Mouse (Mus musculus): Measurements from ENCODE around the gene Ina.

DNA sequence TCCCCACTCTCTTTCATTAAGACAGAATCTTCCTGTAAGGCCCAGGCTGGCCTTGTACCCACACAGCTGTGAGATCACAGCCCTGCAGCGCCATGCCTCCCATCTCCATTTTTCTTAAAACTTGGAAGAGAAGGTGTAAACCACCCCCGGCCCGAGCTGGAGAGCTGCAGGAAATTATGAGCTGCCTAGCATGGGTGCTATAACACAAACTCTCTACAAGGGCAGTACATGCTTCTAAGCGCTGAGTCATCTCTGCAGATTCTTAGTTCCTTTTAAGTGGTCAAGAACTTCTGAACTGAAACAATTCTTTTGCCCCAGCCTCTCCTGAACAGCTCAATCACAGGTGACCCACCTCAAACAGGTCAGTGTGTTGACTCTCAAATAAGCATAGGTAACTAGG, 20.4 kb downstream of the Ina start:
- TF ChIP-seq CTCF (IDR thresholded peaks at IDR 0.05; ENCODE audit: extremely low read depth, insufficient read depth, low read length) (no peak), POLR2A (IDR thresholded peaks at IDR 0.05; ENCODE audit: extremely low read depth, insufficient read depth, low read length) (no peak)
